Mouse (Mus musculus): ENCODE results near the gene Spata20. TPM values are rescaled to one million over a fixed set of nuclear protein-coding genes. Genes with fewer than 3 reads are reported as not detected.

Spata20 gene
- 0.16 and 1.2 TPM in 2 replicates for polyA plus RNA-seq (2015; fragmentation: Nextera tagmentation; extraction: Ambion mirVana)

DNA sequence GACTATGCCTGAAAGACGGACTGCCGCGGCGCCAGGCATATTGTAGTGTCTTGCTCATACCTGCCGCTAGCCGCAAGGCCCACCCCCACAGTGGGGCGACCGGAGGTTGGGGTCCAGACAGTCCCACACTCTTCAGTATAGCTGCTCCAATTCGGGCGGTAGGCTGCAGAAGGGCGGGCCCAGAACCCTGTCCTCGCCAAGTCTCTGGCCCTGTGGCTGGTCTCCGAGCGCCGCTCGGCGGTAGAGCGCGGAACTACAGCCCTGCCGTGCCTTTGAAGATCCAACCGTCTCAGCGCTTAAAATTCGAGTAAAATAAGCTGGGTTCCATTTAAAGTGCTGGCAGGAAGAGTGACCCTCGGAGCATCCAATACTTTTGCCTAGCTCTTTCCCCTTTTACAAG is at the start of gene Spata20:
Gene Spata20 (minus strand): TSS at position 179 of the 400 bp plus-strand sequence.
- Histone ChIP-seq H3K27ac (replicated peaks) (no peak within 1 kb of the TSS), H3K4me1 (peaks cover 11% of the 10 kb centered on the region), H3K36me3 (no peaks in the 10 kb centered on the region), H3K27me3 (0 out of 2 replicates have a peak, but pooled peaks cover 7% of the 10 kb centered on the region), H3K4me3 (replicated peaks) (peak within 1 kb of the TSS; percentile 19; the same call in 1 of the 2 replicates), H3K4me2 (replicated peaks) (peak within 1 kb of the TSS; percentile 44), H3K9me3 (replicated peaks) (no peaks in the 10 kb centered on the region), H3K9ac (no peak within 1 kb of the TSS)
- WGBS: 2% methylated on average over 24 of the region's 24 CpGs
- peak; percentile 71 for ATAC-seq (ENCODE audit: insufficient number of reproducible peaks, low FRiP score, low TSS enrichment, low read depth)

DNA sequence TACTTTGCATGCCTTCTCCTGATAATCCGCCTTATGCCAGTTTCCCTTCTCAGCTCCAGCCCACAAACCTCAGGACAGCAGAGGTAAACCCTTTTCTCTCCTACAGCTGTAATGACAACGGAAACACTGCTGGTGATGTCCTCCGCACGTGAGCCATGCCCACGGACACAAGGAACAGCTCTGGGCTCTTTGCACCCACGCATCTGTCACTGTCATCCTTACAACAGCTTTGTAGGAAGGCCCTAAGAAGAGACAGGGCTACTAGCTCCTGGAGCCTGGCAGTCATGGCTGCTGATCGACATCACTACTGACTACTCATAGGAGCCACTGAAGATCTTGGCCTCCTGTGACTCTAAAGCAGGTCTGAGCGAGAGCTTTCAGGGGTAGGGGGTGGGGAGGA is 47.2 kb upstream of the Spata20 start:
- H3K9me3 ChIP-seq (replicated peaks): no peaks in the 10 kb centered on the region
- H3K4me1 ChIP-seq: peaks cover 7% of the 10 kb centered on the region; the same call in 1 of the 2 replicates
- ATAC-seq (ENCODE audit: insufficient number of reproducible peaks, low FRiP score, low TSS enrichment, low read depth): no peak
- H3K36me3 ChIP-seq: no peaks in the 10 kb centered on the region
- H3K27me3 ChIP-seq: no peaks in the 10 kb centered on the region
- H3K9ac ChIP-seq: no peak overlapping the region
- H3K27ac ChIP-seq (replicated peaks): no peak overlapping the region
- H3K4me3 ChIP-seq (replicated peaks): no peak overlapping the region
- H3K4me2 ChIP-seq (replicated peaks): no peak overlapping the region
- 82% methylated on average over 8 of the region's 8 CpGs for WGBS

- Histone ChIP-seq H3K27ac (replicated peaks) (no peak overlapping the region), H3K4me2 (replicated peaks) (no peak overlapping the region), H3K27me3 (no peaks in the 10 kb centered on the region), H3K9me3 (replicated peaks) (no peaks in the 10 kb centered on the region), H3K4me1 (peaks cover 17% of the 10 kb centered on the region; the same call in 1 of the 2 replicates), H3K9ac (no peak overlapping the region), H3K36me3 (no peaks in the 10 kb centered on the region), H3K4me3 (replicated peaks) (no peak overlapping the region)
- no peak for ATAC-seq (ENCODE audit: insufficient number of reproducible peaks, low FRiP score, low TSS enrichment, low read depth)
- 36% methylated on average over 3 of the region's 3 CpGs for WGBS
Observed at GRCm38 (mm10) chr11:94528879-94529278, 42.9 kb upstream of the Spata20 start.

DNA sequence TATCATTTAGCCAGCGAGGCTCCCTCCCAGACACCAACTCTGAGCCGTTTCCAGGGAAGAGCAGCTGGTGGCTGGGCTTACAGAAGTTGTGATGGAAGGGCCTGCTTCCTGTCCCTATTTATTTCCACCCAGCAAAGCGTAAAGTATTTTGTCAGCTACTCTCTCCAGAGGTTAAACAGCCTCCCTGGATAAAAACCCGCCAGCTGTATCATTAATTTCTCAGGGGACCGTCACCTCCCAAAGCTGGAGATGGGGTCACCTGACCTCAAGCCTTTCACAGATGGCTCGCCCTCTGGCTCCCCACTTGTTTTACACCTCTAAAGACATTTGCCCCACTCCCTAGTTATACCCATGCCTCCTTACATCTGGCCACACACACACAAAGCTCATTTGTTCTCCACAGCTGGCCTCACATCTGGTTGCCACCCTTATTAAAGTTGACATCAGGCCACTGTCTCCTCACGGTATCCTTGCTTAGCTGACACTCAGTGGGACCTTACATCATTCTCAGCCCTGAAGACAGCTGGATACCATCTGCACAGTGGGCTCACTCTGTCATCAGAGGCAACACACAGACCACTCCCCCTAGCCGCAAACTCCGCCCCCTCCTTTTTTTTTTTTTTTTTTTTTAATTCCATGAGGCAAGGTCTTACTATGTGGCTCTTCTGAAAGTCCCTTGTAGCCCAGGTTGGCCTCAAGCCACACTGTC is 40.3 kb upstream of the Spata20 start:
- no peak overlapping the region for H3K4me2 ChIP-seq (replicated peaks)
- ATAC-seq (ENCODE audit: insufficient number of reproducible peaks, low FRiP score, low TSS enrichment, low read depth): peak; percentile 58
- 32% methylated on average over 9 of the region's 9 CpGs for WGBS

GRCm38 (mm10) chr11:94521219-94521843 is 35.4 kb upstream of the Spata20 start, which contains the start of gene Mycbpap:
Gene Mycbpap (minus strand): TSS chr11:94521742.
- Histone ChIP-seq H3K9ac (peak within 1 kb of the TSS; percentile 21; the same call in 1 of the 2 replicates), H3K4me3 (replicated peaks) (peak within 1 kb of the TSS; percentile 47), H3K27me3 (no peaks in the 10 kb centered on the region), H3K4me1 (peaks cover 26% of the 10 kb centered on the region; the same call in 1 of the 2 replicates), H3K36me3 (no peaks in the 10 kb centered on the region), H3K9me3 (replicated peaks) (no peaks in the 10 kb centered on the region), H3K4me2 (replicated peaks) (peak within 1 kb of the TSS; percentile 83), H3K27ac (replicated peaks) (no peak within 1 kb of the TSS)
- 2% methylated on average over 42 of the region's 42 CpGs for WGBS
- ATAC-seq (ENCODE audit: insufficient number of reproducible peaks, low FRiP score, low TSS enrichment, low read depth): 0 out of 2 replicates have a peak, but pooled peaks have one; percentile 32

More for the DNA sequence above, 40.3 kb upstream of the Spata20 start:
- Histone ChIP-seq H3K4me1 (peaks cover 24% of the 10 kb centered on the region; the same call in 1 of the 2 replicates), H3K9me3 (replicated peaks) (no peaks in the 10 kb centered on the region), H3K27ac (replicated peaks) (0 out of 2 replicates have a peak overlapping the region, but pooled peaks have one; percentile 9), H3K36me3 (no peaks in the 10 kb centered on the region), H3K27me3 (no peaks in the 10 kb centered on the region), H3K9ac (no peak overlapping the region), H3K4me3 (replicated peaks) (no peak overlapping the region)

DNA sequence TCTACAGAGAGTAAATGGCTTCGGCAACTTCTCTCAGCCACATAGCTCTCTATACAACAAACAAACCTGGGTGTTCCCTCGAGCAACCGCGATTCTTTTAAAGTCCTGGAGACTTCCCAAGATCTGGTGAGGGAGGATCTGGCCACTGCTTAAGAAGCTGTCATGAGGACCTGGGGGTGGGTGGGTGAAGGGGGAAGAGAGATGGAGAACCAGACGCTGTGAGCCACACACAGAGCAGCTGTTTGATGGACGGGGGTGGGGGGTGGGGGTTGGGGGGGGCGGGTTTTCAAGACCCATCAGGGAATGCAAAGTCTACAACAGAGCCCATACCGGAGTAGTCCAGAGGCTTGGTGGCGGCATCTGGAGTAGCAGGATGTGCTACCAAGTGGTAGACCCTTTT is 27.5 kb upstream of the Spata20 start:
- Histone ChIP-seq H3K9ac (no peak overlapping the region), H3K4me2 (replicated peaks) (no peak overlapping the region), H3K4me3 (replicated peaks) (no peak overlapping the region), H3K27ac (replicated peaks) (no peak overlapping the region), H3K27me3 (no peaks in the 10 kb centered on the region), H3K36me3 (no peaks in the 10 kb centered on the region), H3K4me1 (peaks cover 6% of the 10 kb centered on the region; the same call in 1 of the 2 replicates), H3K9me3 (replicated peaks) (no peaks in the 10 kb centered on the region)
- ATAC-seq (ENCODE audit: insufficient number of reproducible peaks, low FRiP score, low TSS enrichment, low read depth): peak; percentile 43; the same call in 1 of the 2 replicates
- WGBS: 30% methylated on average over 9 of the region's 9 CpGs

DNA sequence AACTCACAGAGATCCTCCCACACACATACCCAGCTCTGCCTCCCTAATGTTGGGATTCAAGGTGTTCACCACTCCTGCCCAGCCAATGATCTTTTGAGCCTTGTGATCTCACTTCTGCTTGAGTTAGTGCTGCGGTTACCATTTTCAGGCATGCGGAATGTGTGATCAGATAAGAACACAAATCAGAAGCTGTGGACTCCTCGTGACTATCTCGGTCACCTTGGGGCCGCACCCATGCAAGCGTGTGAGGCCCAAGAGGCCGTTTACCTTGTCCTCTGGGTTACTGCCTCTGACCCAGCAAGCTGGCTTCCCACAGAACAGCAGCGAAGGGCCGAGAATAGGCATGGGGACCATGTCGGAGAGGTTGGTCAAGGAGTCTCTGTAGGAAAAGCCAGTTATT is 23.0 kb upstream of the Spata20 start:
- no peaks in the 10 kb centered on the region for H3K9me3 ChIP-seq (replicated peaks)
- no peak overlapping the region for H3K4me2 ChIP-seq (replicated peaks)
- ATAC-seq (ENCODE audit: insufficient number of reproducible peaks, low FRiP score, low TSS enrichment, low read depth): no peak
- 87% methylated on average over 10 of the region's 10 CpGs for WGBS
- H3K27ac ChIP-seq (replicated peaks): no peak overlapping the region
- H3K4me1 ChIP-seq: no peaks in the 10 kb centered on the region
- H3K36me3 ChIP-seq: no peaks in the 10 kb centered on the region
- H3K9ac ChIP-seq: no peak overlapping the region
- no peaks in the 10 kb centered on the region for H3K27me3 ChIP-seq
- no peak overlapping the region for H3K4me3 ChIP-seq (replicated peaks)

DNA sequence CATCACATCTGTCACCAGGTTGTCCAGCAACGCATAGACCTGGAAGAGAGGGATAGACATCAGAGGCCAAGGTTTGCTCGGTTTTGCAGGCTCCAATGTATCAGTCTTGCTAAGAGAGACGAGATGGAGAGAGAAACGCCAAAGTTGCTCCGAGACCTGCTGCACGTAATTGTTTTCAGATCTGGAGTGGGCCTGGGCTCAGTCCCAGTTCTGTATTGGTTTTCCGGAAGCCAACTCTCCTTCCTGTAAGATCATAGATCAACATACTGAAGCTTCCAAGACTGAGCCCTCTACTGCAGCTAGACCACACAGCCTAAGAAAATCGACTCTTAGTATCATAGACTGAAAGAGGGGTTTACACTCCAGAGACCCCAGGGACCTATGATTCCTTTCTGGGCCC is 15.5 kb upstream of the Spata20 start:
- H3K4me3 ChIP-seq (replicated peaks): no peak overlapping the region
- H3K9ac ChIP-seq: no peak overlapping the region
- no peak overlapping the region for H3K4me2 ChIP-seq (replicated peaks)
- no peaks in the 10 kb centered on the region for H3K36me3 ChIP-seq
- H3K9me3 ChIP-seq (replicated peaks): no peaks in the 10 kb centered on the region
- ATAC-seq (ENCODE audit: insufficient number of reproducible peaks, low FRiP score, low TSS enrichment, low read depth): no peak
- 61% methylated on average over 8 of the region's 8 CpGs for WGBS
- no peaks in the 10 kb centered on the region; the same call in 1 of the 2 replicates for H3K27me3 ChIP-seq
- H3K4me1 ChIP-seq: peaks cover 34% of the 10 kb centered on the region
- no peak overlapping the region for H3K27ac ChIP-seq (replicated peaks)

DNA sequence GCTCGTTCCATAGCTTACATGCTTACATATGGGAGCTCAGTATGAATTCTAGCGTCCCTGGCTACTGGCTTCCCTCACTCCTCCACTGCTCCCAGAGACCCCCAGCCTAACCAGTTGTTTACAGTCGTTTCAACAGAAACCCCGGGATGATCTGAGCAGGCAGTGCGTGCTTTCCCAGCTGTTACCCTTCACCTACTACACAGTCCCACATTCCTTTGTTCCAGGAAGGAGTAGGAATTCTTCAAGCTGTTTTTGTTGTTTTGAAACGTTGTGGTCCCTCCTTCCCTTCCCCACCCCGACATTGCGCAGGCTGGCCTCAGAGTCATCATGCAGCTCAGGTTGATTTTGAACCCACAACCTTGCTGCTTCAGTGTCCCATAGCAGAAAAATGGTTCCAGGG is 14.4 kb upstream of the Spata20 start:
- H3K4me2 ChIP-seq (replicated peaks): peak overlapping the region; percentile 57
- no peak for ATAC-seq (ENCODE audit: insufficient number of reproducible peaks, low FRiP score, low TSS enrichment, low read depth)
- H3K27ac ChIP-seq (replicated peaks): no peak overlapping the region; the same call in 1 of the 2 replicates
- H3K36me3 ChIP-seq: no peaks in the 10 kb centered on the region
- H3K9ac ChIP-seq: no peak overlapping the region
- no peaks in the 10 kb centered on the region for H3K9me3 ChIP-seq (replicated peaks)
- peak overlapping the region; percentile 40 for H3K4me3 ChIP-seq (replicated peaks)
- no peaks in the 10 kb centered on the region; the same call in 1 of the 2 replicates for H3K27me3 ChIP-seq
- WGBS: 23% methylated on average over 8 of the region's 8 CpGs
- peaks cover 34% of the 10 kb centered on the region for H3K4me1 ChIP-seq

DNA sequence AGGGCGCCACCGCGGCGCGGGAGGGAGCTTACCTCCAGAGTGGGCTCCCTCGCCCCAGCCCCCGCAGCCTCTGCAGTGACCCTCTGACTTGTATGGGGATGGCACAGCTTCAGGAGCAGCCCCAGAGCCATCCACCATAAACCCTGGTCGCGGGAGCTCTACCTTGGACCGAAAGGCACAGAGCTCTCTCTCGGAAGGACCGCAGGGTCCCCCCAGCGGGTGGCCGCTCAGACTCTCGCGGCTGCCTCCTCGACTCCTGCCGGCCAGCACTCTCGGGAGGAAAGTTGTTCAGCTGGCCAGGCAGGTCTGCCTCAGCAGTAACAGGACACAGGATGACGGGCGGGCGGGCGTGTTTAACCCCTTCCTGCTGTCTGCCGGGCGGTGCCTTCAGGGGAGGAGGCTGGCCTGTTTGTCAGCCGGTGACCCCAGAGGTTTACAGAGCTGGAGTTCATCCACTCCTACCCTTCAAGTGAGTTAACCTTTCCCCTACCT is 13.7 kb upstream of the Spata20 start, which contains the start of gene Epn3:
Gene Epn3 (minus strand): TSS at position 314 of the 492 bp plus-strand sequence.
- peak within 1 kb of the TSS; percentile 40 for H3K4me3 ChIP-seq (replicated peaks)
- no peaks in the 10 kb centered on the region; the same call in 1 of the 2 replicates for H3K27me3 ChIP-seq
- H3K9ac ChIP-seq: peak within 1 kb of the TSS; percentile 15; the same call in 1 of the 2 replicates
- H3K27ac ChIP-seq (replicated peaks): peak within 1 kb of the TSS; percentile 86
- H3K9me3 ChIP-seq (replicated peaks): no peaks in the 10 kb centered on the region
- under 1% methylated on average over 26 of the region's 26 CpGs for WGBS
- peak; percentile 44; the same call in 1 of the 2 replicates for ATAC-seq (ENCODE audit: insufficient number of reproducible peaks, low FRiP score, low TSS enrichment, low read depth)
- H3K36me3 ChIP-seq: no peaks in the 10 kb centered on the region
- H3K4me2 ChIP-seq (replicated peaks): peak within 1 kb of the TSS; percentile 57
- peaks cover 34% of the 10 kb centered on the region for H3K4me1 ChIP-seq

GRCm38 (mm10) chr11:94499035-94499434 is 13.1 kb upstream of the Spata20 start:
- Histone ChIP-seq H3K36me3 (no peaks in the 10 kb centered on the region), H3K27me3 (no peaks in the 10 kb centered on the region; the same call in 1 of the 2 replicates), H3K4me1 (peaks cover 34% of the 10 kb centered on the region), H3K4me3 (replicated peaks) (peak overlapping the region; percentile 40), H3K9ac (peak overlapping the region; percentile 12; the same call in 1 of the 2 replicates), H3K4me2 (replicated peaks) (peak overlapping the region; percentile 57), H3K27ac (replicated peaks) (peak overlapping the region; percentile 86), H3K9me3 (replicated peaks) (no peaks in the 10 kb centered on the region)
- no peak for ATAC-seq (ENCODE audit: insufficient number of reproducible peaks, low FRiP score, low TSS enrichment, low read depth)
- WGBS: 13% methylated on average over 2 of the region's 2 CpGs

Measured in embryonic facial prominence, embryonic 15.5 days (tissue).